ENCODE assay signal across 17 mouse cellular contexts in the genomic region with DNA sequence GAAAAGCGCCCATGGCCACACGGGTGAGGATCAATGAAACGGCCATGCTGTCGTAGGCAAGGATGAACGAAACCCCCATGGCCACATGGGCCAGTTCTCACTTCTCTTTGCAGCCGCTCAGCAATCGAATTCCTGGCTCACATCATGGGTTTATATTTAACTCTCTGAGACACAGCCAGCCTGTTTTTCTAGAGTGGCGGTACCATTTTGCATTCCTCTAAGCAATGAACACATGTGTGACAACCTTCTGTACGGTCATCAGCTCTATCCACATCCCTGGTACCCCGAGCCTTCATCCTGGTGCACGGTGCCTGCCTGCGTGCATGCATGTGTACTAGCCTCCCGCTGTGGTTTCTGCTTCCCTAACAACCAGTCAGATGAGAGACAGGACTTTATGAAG. TPM values are rescaled to one million over a fixed set of nuclear protein-coding genes. Genes with fewer than 3 reads are reported as not detected.
DNase-seq lines count a peak whose midpoint lies in the region; ATAC-seq lines count a peak whose summit lies in the region.
"Had no signal": no experiment of that assay in that cellular context is flagged by ENCODE, and none has a peak within 500 bp of the region (broad histone marks: within the 10 kb centered on the region; RNA-seq: fewer than 3 reads in every experiment).

No protein-coding gene starts in this region.

- peak overlapping the region; percentile 34 for H3K4me2 ChIP-seq in heart, embryonic 16.5 days (ENCODE audit: low read depth, low read length)
- H3K4me2 ChIP-seq: embryonic facial prominence, embryonic 12.5 days; hindbrain, embryonic 15.5 days; lung, embryonic 15.5 days; neural tube, embryonic 13.5 days had no signal

- peak; percentile 37; the same call in 1 of the 2 replicates for ATAC-seq in heart, embryonic 16.5 days (replicated peaks; ENCODE audit: extremely low read depth, insufficient read depth, low FRiP score)
- ATAC-seq: intestine, postnatal 0 days had no signal

- no peak overlapping the region for H3K4me3 ChIP-seq in brown adipose tissue, adult 24 weeks (ENCODE audit: insufficient read depth, low read depth, low read length)
- no peak overlapping the region for H3K4me3 ChIP-seq in heart, embryonic 16.5 days (ENCODE audit: low read length)
- H3K4me3 ChIP-seq: embryonic facial prominence, embryonic 12.5 days; hindbrain, embryonic 15.5 days; lung, embryonic 15.5 days; neural tube, embryonic 13.5 days had no signal

- DNase-seq in heart, adult 18-20 months: peak; percentile 47 to 56
- DNase-seq in heart, postnatal 25 days (ENCODE audit: low spot score): no peak
- DNase-seq in layer of hippocampus, adult 11-12 months (ENCODE audit: low spot score): peak; percentile 23
- no peak for DNase-seq in layer of hippocampus, postnatal 36 days
- no peak for DNase-seq in lung, postnatal 14 days
- DNase-seq in lung, adult 18-20 months: no peak
- DNase-seq: B cell, adult 2 months; cerebellum, adult 2 months; right cerebral cortex, postnatal 4 days; thymus, adult 18-20 months had no signal

- WGBS in heart, embryonic 16.5 days: 59% methylated on average over 13 of the region's 13 CpGs

- no peak overlapping the region; the same call in 1 of the 2 replicates for H3K9ac ChIP-seq in heart, embryonic 16.5 days (ENCODE audit: low read length)
- H3K9ac ChIP-seq: embryonic facial prominence, embryonic 12.5 days; hindbrain, embryonic 15.5 days; lung, embryonic 15.5 days; neural tube, embryonic 13.5 days had no signal

- H3K27me3 ChIP-seq in heart, embryonic 16.5 days (ENCODE audit: control insufficient read depth, insufficient read depth, low read length): no peaks in the 10 kb centered on the region
- H3K27me3 ChIP-seq: embryonic facial prominence, embryonic 12.5 days; hindbrain, embryonic 15.5 days; lung, embryonic 15.5 days; neural tube, embryonic 13.5 days had no signal

- no peaks in the 10 kb centered on the region for H3K9me3 ChIP-seq in heart, embryonic 16.5 days (replicated peaks; ENCODE audit: control insufficient read depth, low read length)
- H3K9me3 ChIP-seq: embryonic facial prominence, embryonic 12.5 days; hindbrain, embryonic 15.5 days; lung, embryonic 15.5 days; neural tube, embryonic 13.5 days had no signal

- intact Hi-C loops in heart, postnatal 25 days (cut with DNase I): no loop called here

- peaks cover 58% of the 10 kb centered on the region for H3K4me1 ChIP-seq in brown adipose tissue, adult 24 weeks (ENCODE audit: control insufficient read depth, insufficient read depth, insufficient read length, low read length)
- H3K4me1 ChIP-seq in heart, embryonic 16.5 days (ENCODE audit: control insufficient read depth, insufficient read depth, low read length): peaks cover 68% of the 10 kb centered on the region
- H3K4me1 ChIP-seq: embryonic facial prominence, embryonic 12.5 days; hindbrain, embryonic 15.5 days had no signal

- H3K27ac ChIP-seq in brown adipose tissue, adult 24 weeks (replicated peaks; ENCODE audit: low read depth, low read length): peak overlapping the region; percentile 18; the same call in 1 of the 2 replicates
- H3K27ac ChIP-seq in heart, embryonic 16.5 days (ENCODE audit: low read length): peak overlapping the region; percentile 83
- H3K27ac ChIP-seq: embryonic facial prominence, embryonic 12.5 days; hindbrain, embryonic 15.5 days; lung, embryonic 15.5 days; neural tube, embryonic 13.5 days had no signal

- H3K36me3 ChIP-seq in heart, embryonic 16.5 days (ENCODE audit: control insufficient read depth, insufficient read depth): 0 out of 2 replicates have a peak, but pooled peaks cover 2% of the 10 kb centered on the region
- H3K36me3 ChIP-seq: embryonic facial prominence, embryonic 12.5 days; hindbrain, embryonic 15.5 days; lung, embryonic 15.5 days had no signal

RNA-seq across cellular contexts. Expression of a gene that starts 19.0 kb away (rescaled TPM):
- 100 to 1,000 TPM; 310 to 331 TPM for total RNA-seq in heart, adult 18-20 months (2021)
- total RNA-seq in heart, postnatal 25 days (2021): 100 to 1,000 TPM; 272 to 278 TPM
- total RNA-seq in layer of hippocampus, postnatal 36 days (2021): 10 to 100 TPM; 62.5 to 63.4 TPM
- polyA plus RNA-seq in brown adipose tissue, adult 24 weeks (2012; ENCODE audit: insufficient read depth, insufficient read length, missing spikeins): 134 and 142 TPM in 2 replicates
- polyA plus RNA-seq in heart, embryonic 16.5 days (2015; fragmentation: Nextera tagmentation; extraction: Ambion mirVana): 17.8 and 19.5 TPM in 2 replicates

RNA-seq across cellular contexts. Expression of a gene that starts 32.4 kb away (rescaled TPM):
- total RNA-seq in heart, adult 18-20 months (2021): 10 to 100 TPM; 10.5 to 12.9 TPM
- total RNA-seq in heart, postnatal 25 days (2021): 10 to 100 TPM in 1 of 2 experiments, 1 to 10 TPM in 1; 9.5 to 12.2 TPM
- 10 to 100 TPM; 14.4 to 16.1 TPM for total RNA-seq in layer of hippocampus, postnatal 36 days (2021)
- polyA plus RNA-seq in brown adipose tissue, adult 24 weeks (2012; ENCODE audit: insufficient read depth, insufficient read length, missing spikeins): 10.2 and 14.9 TPM in 2 replicates
- 8.3 and 8.5 TPM in 2 replicates for polyA plus RNA-seq in heart, embryonic 16.5 days (2015; fragmentation: Nextera tagmentation; extraction: Ambion mirVana)

RNA-seq across cellular contexts. Expression of a gene that starts 32.6 kb away (rescaled TPM):
- total RNA-seq in heart, adult 18-20 months (2021): 10 to 100 TPM; 18.4 to 18.7 TPM
- 10 to 100 TPM; 18.9 to 19.2 TPM for total RNA-seq in heart, postnatal 25 days (2021)
- 10 to 100 TPM; 36.6 to 36.8 TPM for total RNA-seq in layer of hippocampus, postnatal 36 days (2021)
- polyA plus RNA-seq in brown adipose tissue, adult 24 weeks (2012; ENCODE audit: insufficient read depth, insufficient read length, missing spikeins): 9.7 and 13.5 TPM in 2 replicates
- polyA plus RNA-seq in heart, embryonic 16.5 days (2015; fragmentation: Nextera tagmentation; extraction: Ambion mirVana): 6.9 and 7.3 TPM in 2 replicates

Comparison
In these comparisons a context has a peak if more than half of its experiments do, and no peak if none do; other contexts are left out.
1. DNase-seq: peak in heart, adult 18-20 months (2 of 2) and layer of hippocampus, adult 11-12 months (single experiment); none in heart, postnatal 25 days (single experiment), layer of hippocampus, postnatal 36 days (0 of 2), lung, postnatal 14 days (single experiment) and lung, adult 18-20 months (0 of 2).
2. RNA of a gene that starts 19.0 kb away (total RNA-seq): 310 to 331 TPM in heart, adult 18-20 months and 272 to 278 TPM in heart, postnatal 25 days; 62.5 to 63.4 TPM in layer of hippocampus, postnatal 36 days; every median in the first group is over 4 times any median in the second.